Mouse (Mus musculus): ENCODE results near the gene Nudt6. TPM values are rescaled to one million over a fixed set of nuclear protein-coding genes. Genes with fewer than 3 reads are reported as not detected.

Nudt6 gene
- polyA plus RNA-seq, 1 experiment from 2014 or later, result 3.9 TPM

Other genes starting within 250 kb of the Nudt6 start
- not detected in 2 replicates for gene Il21, start 187.6 kb downstream of the Nudt6 start, polyA plus RNA-seq (2015; fragmentation: Nextera tagmentation; extraction: Ambion mirVana)
- 2.0 and 2.2 TPM in 2 replicates for gene Bbs12, start 107.7 kb downstream of the Nudt6 start, polyA plus RNA-seq (2015; fragmentation: Nextera tagmentation; extraction: Ambion mirVana)
- 0.95 and 1.1 TPM in 2 replicates for gene Cetn4, start 107.5 kb downstream of the Nudt6 start, polyA plus RNA-seq (2015; fragmentation: Nextera tagmentation; extraction: Ambion mirVana)
- 0.15 and 0.73 TPM in 2 replicates for gene Fgf2, start 71.9 kb downstream of the Nudt6 start, polyA plus RNA-seq (2015; fragmentation: Nextera tagmentation; extraction: Ambion mirVana)
- gene Spata5, start 315 bp downstream of the Nudt6 start, polyA plus RNA-seq (2015; fragmentation: Nextera tagmentation; extraction: Ambion mirVana), result 14.6 and 15.5 TPM in 2 replicates
- gene Spry1, start 219.7 kb upstream of the Nudt6 start, polyA plus RNA-seq (2015; fragmentation: Nextera tagmentation; extraction: Ambion mirVana), result 2.8 and 2.9 TPM in 2 replicates

Measured in liver, embryonic 16.5 days (tissue).